Mouse (Mus musculus): Measurements from ENCODE around the gene Camsap3.
A peak's percentile ranks its signal among the peaks of the same experiment; 100 is the strongest.

The Camsap3 gene

GRCm38 (mm10) chr8:3600401-3600800, 13.3 kb downstream of the Camsap3 start:
- DNase-seq (ENCODE audit: low spot score in 2 of 2), result no peak

- DNase-seq (ENCODE audit: low spot score in 2 of 2), result no peak
These were observed 16.3 kb downstream of the Camsap3 start for GRCm38 (mm10) chr8:3603439-3603838.

- no peak for DNase-seq (ENCODE audit: low spot score in 2 of 2)
These were observed 19.5 kb downstream of the Camsap3 start for GRCm38 (mm10) chr8:3606593-3606992.

GRCm38 (mm10) chr8:3607822-3608221, 20.7 kb downstream of the Camsap3 start:
- peak; percentile 13 to 17 for DNase-seq (ENCODE audit: low spot score in 2 of 2)

- DNase-seq (ENCODE audit: low spot score in 2 of 2), result peak in 1 of 2 experiments; percentile 21
These were observed 22.1 kb downstream of the Camsap3 start for GRCm38 (mm10) chr8:3609046-3609815.

GRCm38 (mm10) chr8:3609816-3610150, 22.7 kb downstream of the Camsap3 start:
- DNase-seq (ENCODE audit: low spot score in 2 of 2), result no peak

- peak; percentile 99 to 100 for DNase-seq (ENCODE audit: low spot score in 2 of 2)
These were observed 34.3 kb downstream of the Camsap3 start, which contains the start of the genes Xab2 and Pet100 for GRCm38 (mm10) chr8:3621199-3621970. TSS of gene Xab2 (minus strand) at chr8:3621316. TSS of gene Pet100 (plus strand) at chr8:3621548.

GRCm38 (mm10) chr8:3622119-3622518, 35.0 kb downstream of the Camsap3 start:
- no peak for DNase-seq (ENCODE audit: low spot score in 2 of 2)

GRCm38 (mm10) chr8:3625445-3625844, 38.4 kb downstream of the Camsap3 start, which contains the start of gene Pcp2:
TSS of gene Pcp2 (minus strand) at chr8:3625545.
- DNase-seq (ENCODE audit: low spot score in 2 of 2), result no peak

GRCm38 (mm10) chr8:3626971-3627370, 39.9 kb downstream of the Camsap3 start:
- DNase-seq (ENCODE audit: low spot score in 2 of 2), result no peak

- peak in 1 of 2 experiments; percentile 31 for DNase-seq (ENCODE audit: low spot score in 2 of 2)
These were observed 40.9 kb downstream of the Camsap3 start for GRCm38 (mm10) chr8:3628014-3628413.

- peak; percentile 65 to 75 for DNase-seq (ENCODE audit: low spot score in 2 of 2)
These were observed 43.8 kb downstream of the Camsap3 start, which contains the start of gene Stxbp2 for GRCm38 (mm10) chr8:3630647-3631477. TSS of gene Stxbp2 (plus strand) at chr8:3630955.

GRCm38 (mm10) chr8:3631478-3631875, 44.4 kb downstream of the Camsap3 start:
- no peak for DNase-seq (ENCODE audit: low spot score in 2 of 2)

- no peak for DNase-seq (ENCODE audit: low spot score in 2 of 2)
These were observed 58.7 kb downstream of the Camsap3 start for GRCm38 (mm10) chr8:3645804-3646203.

GRCm38 (mm10) chr8:3646824-3647531, 59.9 kb downstream of the Camsap3 start:
- no peak for DNase-seq (ENCODE audit: low spot score in 2 of 2)

- DNase-seq (ENCODE audit: low spot score in 2 of 2), result no peak
These were observed 60.5 kb downstream of the Camsap3 start for GRCm38 (mm10) chr8:3647561-3647960.

GRCm38 (mm10) chr8:3648268-3648667, 61.2 kb downstream of the Camsap3 start:
- no peak for DNase-seq (ENCODE audit: low spot score in 2 of 2)

- no peak for DNase-seq (ENCODE audit: low spot score in 2 of 2)
These were observed 61.9 kb downstream of the Camsap3 start for GRCm38 (mm10) chr8:3648990-3649389.

- DNase-seq (ENCODE audit: low spot score in 2 of 2), result no peak
These were observed 65.8 kb downstream of the Camsap3 start for GRCm38 (mm10) chr8:3652845-3653244.

- DNase-seq (ENCODE audit: low spot score in 2 of 2), result no peak
These were observed 67.8 kb downstream of the Camsap3 start for GRCm38 (mm10) chr8:3654726-3655508.

Data from frontal cortex, postnatal 36 days (tissue).